Mouse (Mus musculus): Measurements from ENCODE around the gene Havcr2. TPM values are rescaled to one million over a fixed set of nuclear protein-coding genes. Genes with fewer than 3 reads are reported as not detected.

The Havcr2 gene
- polyA plus RNA-seq, 1 experiment = 0.70 TPM

DNA sequence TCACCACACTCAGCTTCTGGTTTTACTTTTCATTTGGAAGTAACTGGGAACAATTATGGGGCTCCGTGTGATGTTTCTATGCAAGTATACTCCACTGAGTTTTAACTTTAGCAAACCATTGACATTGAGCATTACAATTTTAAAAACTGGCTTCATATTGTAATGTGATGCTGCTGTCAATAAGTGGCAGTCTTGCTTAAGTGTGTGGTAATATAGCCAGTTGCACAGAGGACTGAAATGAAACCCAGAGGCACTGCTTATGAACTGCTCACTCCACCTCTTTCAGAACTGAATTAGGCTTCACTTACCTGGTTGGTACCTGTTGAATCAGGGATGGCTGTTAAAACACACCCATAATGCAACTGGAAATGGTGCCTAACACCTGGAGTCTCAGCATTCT is 11.6 kb upstream of the Havcr2 start:
- 96% methylated on average over 1 of the region's 1 CpGs for WGBS
- DNase-seq = no peak
- H3K4me3 ChIP-seq (replicated peaks; ENCODE audit: insufficient read depth, low read depth, low read length) = no peak overlapping the region
- no peak overlapping the region for H3K27ac ChIP-seq (ENCODE audit: insufficient read depth, low read length)
- H3K27me3 ChIP-seq (ENCODE audit: control insufficient read depth, insufficient read depth, low read length) = no peaks in the 10 kb centered on the region
- no peaks in the 10 kb centered on the region; the same call in 1 of the 2 replicates for H3K4me1 ChIP-seq (ENCODE audit: control insufficient read depth, insufficient read depth, low read length)
- TF ChIP-seq CTCF (IDR thresholded peaks at IDR 0.05; ENCODE audit: borderline replicate concordance, insufficient read depth, low read depth, low read length) (no peak), POLR2A (IDR thresholded peaks at IDR 0.05; ENCODE audit: borderline replicate concordance, insufficient read depth, low read length) (no peak)

DNA sequence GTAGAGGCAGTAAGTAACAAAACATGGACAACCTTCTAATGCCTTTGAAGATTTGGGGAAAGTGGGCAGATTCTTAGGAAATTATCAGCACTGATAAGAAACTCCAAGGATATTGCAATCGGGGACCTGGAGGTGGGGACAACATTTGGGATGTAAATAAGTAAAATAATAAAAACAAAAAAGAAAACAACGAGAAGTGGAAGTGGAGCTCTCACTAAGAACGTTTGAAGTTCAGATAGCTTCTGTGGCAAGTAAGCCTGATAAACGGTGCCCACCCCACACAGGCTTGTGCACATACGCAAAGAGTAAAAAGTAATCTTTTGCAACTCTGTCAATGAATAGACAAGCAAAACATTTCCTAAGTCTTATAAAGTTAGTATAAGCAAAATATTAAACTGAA is 10.8 kb upstream of the Havcr2 start:
- Histone ChIP-seq H3K27ac (ENCODE audit: insufficient read depth, low read length) (no peak overlapping the region), H3K27me3 (ENCODE audit: control insufficient read depth, insufficient read depth, low read length) (no peaks in the 10 kb centered on the region), H3K4me3 (replicated peaks; ENCODE audit: insufficient read depth, low read depth, low read length) (no peak overlapping the region), H3K4me1 (ENCODE audit: control insufficient read depth, insufficient read depth, low read length) (no peaks in the 10 kb centered on the region; the same call in 1 of the 2 replicates)
- no peak for DNase-seq
- WGBS = 92% methylated on average over 5 of the region's 5 CpGs
- no peak for TF ChIP-seq POLR2A (IDR thresholded peaks at IDR 0.05; ENCODE audit: borderline replicate concordance, insufficient read depth, low read length)
- no peak for TF ChIP-seq CTCF (IDR thresholded peaks at IDR 0.05; ENCODE audit: borderline replicate concordance, insufficient read depth, low read depth, low read length)

DNA sequence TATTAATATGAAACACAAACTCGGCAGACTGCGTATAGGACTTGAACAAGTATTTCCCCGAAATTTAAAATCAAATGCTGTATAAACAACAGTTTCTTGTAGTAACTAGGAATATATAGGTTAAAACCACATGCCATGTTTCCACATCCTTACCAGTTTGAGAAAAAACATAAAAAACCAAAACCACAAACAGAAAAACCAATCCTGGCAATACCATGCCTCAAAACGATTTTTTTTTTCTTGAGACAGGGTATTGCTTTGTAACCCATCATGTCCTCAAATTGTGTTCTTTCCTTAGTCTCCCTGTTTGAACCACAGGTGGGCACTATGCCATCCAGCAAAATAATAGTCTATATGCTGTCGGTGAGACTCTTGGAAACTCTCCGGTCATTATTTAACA is 8.6 kb upstream of the Havcr2 start:
- 93% methylated on average over 6 of the region's 6 CpGs for WGBS
- TF ChIP-seq CTCF (IDR thresholded peaks at IDR 0.05; ENCODE audit: borderline replicate concordance, insufficient read depth, low read depth, low read length) (no peak), POLR2A (IDR thresholded peaks at IDR 0.05; ENCODE audit: borderline replicate concordance, insufficient read depth, low read length) (no peak)
- no peaks in the 10 kb centered on the region for H3K27me3 ChIP-seq (ENCODE audit: control insufficient read depth, insufficient read depth, low read length)
- DNase-seq = no peak
- no peak overlapping the region for H3K27ac ChIP-seq (ENCODE audit: insufficient read depth, low read length)
- H3K4me3 ChIP-seq (replicated peaks; ENCODE audit: insufficient read depth, low read depth, low read length) = no peak overlapping the region
- H3K4me1 ChIP-seq (ENCODE audit: control insufficient read depth, insufficient read depth, low read length) = no peaks in the 10 kb centered on the region

DNA sequence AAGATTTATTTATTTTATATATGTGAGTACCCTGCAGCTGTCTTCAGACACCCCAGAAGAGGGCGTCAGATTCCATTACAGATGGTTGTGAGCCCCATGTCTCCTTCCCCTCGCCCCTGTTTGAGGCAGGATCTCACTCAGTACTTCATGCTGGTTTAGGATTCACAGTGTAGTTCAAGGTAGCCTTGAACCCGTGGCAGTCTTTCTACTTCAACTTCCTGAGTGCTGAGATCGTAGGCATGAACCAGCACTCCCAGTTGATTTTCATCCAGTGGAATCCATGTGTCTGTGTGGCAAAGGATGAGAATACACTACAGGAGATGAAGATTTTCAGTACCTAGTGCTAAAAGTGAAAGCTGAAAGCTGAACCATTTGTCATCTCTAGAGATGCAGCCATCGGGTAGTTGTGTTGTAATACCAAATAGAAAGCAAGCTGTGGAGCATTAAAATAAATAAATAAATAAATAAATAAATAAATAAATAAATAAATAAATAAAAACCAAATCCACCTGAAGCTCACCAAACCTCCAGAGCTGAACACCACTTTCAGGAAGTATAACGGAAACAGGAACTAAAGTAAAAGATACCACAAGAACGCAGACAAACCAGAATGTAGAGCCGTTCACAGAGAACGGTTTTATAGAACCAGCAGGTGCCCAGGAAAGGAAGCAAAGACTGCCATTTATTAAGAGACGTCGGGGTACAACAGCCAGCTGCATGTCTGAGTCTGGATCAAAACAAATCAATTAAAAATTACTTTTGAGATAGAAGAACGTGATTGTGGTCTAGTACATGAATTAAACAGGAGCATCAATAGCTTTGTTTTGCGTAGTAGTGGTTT is 6.9 kb upstream of the Havcr2 start:
- no peaks in the 10 kb centered on the region for H3K27me3 ChIP-seq (ENCODE audit: control insufficient read depth, insufficient read depth, low read length)
- 82% methylated on average over 13 of the region's 13 CpGs for WGBS
- no peaks in the 10 kb centered on the region for H3K4me1 ChIP-seq (ENCODE audit: control insufficient read depth, insufficient read depth, low read length)
- TF ChIP-seq CTCF (IDR thresholded peaks at IDR 0.05; ENCODE audit: borderline replicate concordance, insufficient read depth, low read depth, low read length) = no peak
- TF ChIP-seq POLR2A (IDR thresholded peaks at IDR 0.05; ENCODE audit: borderline replicate concordance, insufficient read depth, low read length) = no peak
- no peak for DNase-seq
- H3K27ac ChIP-seq (ENCODE audit: insufficient read depth, low read length) = no peak overlapping the region
- H3K4me3 ChIP-seq (replicated peaks; ENCODE audit: insufficient read depth, low read depth, low read length) = no peak overlapping the region

DNA sequence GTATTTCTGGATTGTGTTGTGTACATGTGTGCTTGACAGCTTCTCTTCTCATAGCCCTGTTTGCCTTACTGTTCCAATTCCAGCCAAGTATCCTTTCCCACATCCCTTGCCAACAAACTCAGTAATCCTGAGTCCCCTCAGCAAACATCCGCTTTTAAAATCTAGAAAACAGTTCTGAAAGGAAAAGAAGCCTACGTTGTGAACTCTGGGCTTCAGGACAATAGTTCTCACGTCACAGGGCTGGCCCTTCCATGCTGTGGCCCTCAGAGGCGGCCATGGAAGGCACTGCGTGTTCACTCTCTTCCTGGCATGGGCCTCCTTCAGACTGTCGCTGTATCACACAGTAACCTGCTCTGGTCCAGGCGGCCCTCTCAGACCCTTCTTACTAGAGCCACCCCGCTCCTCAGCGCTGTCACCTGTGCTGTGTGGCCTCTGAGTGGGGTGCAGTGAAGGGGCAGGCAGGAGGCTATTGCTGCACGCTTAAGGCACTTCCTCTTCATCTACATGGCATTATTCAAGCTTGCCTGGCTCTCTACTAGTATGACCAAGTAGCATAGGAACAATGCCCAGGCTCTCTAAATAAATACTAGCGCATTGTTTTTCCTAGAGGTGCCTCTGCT is 5.2 kb upstream of the Havcr2 start:
- Histone ChIP-seq H3K27ac (ENCODE audit: insufficient read depth, low read length) (no peak overlapping the region), H3K4me3 (replicated peaks; ENCODE audit: insufficient read depth, low read depth, low read length) (no peak overlapping the region), H3K4me1 (ENCODE audit: control insufficient read depth, insufficient read depth, low read length) (no peaks in the 10 kb centered on the region), H3K27me3 (ENCODE audit: control insufficient read depth, insufficient read depth, low read length) (no peaks in the 10 kb centered on the region)
- DNase-seq = no peak
- no peak for TF ChIP-seq CTCF (IDR thresholded peaks at IDR 0.05; ENCODE audit: borderline replicate concordance, insufficient read depth, low read depth, low read length)
- TF ChIP-seq POLR2A (IDR thresholded peaks at IDR 0.05; ENCODE audit: borderline replicate concordance, insufficient read depth, low read length) = no peak
- WGBS = 78% methylated on average over 11 of the region's 11 CpGs

DNA sequence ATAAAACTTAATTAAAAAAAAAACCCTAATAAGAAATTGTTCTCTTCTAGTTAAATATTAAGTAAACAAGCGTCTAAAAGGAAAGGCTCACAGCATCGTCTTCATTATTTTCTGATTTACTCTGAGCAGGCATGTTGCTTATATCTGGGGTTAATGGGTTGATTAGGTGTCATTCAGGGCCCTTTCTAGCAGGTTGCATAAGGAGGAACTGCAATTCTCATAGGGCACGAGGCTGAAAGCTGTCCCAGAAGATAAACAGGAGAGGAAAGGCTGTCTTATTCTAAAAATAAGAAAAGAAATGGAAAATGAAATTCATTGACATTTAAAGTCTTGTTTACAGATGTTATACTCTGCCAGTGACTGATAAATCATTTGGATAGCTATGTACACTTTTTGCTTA is 5.2 kb downstream of the Havcr2 start:
- H3K4me3 ChIP-seq (replicated peaks; ENCODE audit: insufficient read depth, low read depth, low read length) = no peak overlapping the region
- no peaks in the 10 kb centered on the region for H3K27me3 ChIP-seq (ENCODE audit: control insufficient read depth, insufficient read depth, low read length)
- TF ChIP-seq CTCF (IDR thresholded peaks at IDR 0.05; ENCODE audit: borderline replicate concordance, insufficient read depth, low read depth, low read length) (no peak), POLR2A (IDR thresholded peaks at IDR 0.05; ENCODE audit: borderline replicate concordance, insufficient read depth, low read length) (no peak)
- no peaks in the 10 kb centered on the region for H3K4me1 ChIP-seq (ENCODE audit: control insufficient read depth, insufficient read depth, low read length)
- WGBS = 87% methylated on average over 3 of the region's 3 CpGs
- DNase-seq = no peak
- H3K27ac ChIP-seq (ENCODE audit: insufficient read depth, low read length) = no peak overlapping the region

DNA sequence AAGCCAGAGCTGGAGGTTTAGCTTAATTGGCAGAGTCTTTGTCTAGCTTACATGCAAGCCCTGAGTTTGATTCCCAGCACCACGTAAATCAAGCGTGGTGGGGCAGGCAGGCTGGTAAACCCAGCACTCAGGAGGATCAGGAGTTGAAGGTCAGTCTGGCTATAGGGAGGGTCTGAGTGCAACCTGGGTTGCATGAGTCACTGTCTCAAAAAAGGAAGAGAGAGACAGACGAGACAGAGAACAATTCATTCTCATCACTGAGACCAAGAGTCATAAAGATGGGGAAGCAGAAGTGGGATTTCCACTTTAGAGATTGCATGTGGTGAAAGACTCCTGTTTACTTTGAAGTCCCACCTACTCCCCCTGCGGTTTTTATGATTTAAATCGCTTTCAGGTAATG is 6.6 kb downstream of the Havcr2 start:
- TF ChIP-seq CTCF (IDR thresholded peaks at IDR 0.05; ENCODE audit: borderline replicate concordance, insufficient read depth, low read depth, low read length) (no peak), POLR2A (IDR thresholded peaks at IDR 0.05; ENCODE audit: borderline replicate concordance, insufficient read depth, low read length) (no peak)
- no peak for DNase-seq
- H3K4me1 ChIP-seq (ENCODE audit: control insufficient read depth, insufficient read depth, low read length) = no peaks in the 10 kb centered on the region
- no peak overlapping the region for H3K27ac ChIP-seq (ENCODE audit: insufficient read depth, low read length)
- no peaks in the 10 kb centered on the region for H3K27me3 ChIP-seq (ENCODE audit: control insufficient read depth, insufficient read depth, low read length)
- 85% methylated on average over 5 of the region's 5 CpGs for WGBS
- no peak overlapping the region for H3K4me3 ChIP-seq (replicated peaks; ENCODE audit: insufficient read depth, low read depth, low read length)

DNA sequence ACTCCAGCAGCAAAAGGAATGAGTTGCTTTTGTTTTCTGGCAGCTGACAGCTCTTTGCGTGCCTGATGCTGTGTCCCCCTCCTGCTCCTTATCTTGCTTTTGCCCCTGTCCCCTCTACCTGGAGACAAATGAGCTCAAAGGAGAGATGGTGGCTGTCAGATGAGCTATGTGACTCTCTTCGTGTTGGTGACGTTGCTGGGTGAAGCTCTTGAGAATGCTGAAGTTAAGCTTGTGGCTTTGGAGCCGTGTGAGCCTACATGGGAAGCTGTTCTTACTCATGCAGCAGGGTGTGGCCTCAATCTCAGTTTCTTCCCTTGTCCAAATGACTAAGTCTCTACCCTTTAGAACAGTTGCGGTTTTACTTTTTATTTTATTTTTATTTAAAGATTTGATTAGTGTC is 7.2 kb downstream of the Havcr2 start:
- WGBS = 67% methylated on average over 5 of the region's 5 CpGs

More for the DNA sequence above, 7.2 kb downstream of the Havcr2 start:
- Histone ChIP-seq H3K27me3 (ENCODE audit: control insufficient read depth, insufficient read depth, low read length) (no peaks in the 10 kb centered on the region), H3K4me3 (replicated peaks; ENCODE audit: insufficient read depth, low read depth, low read length) (no peak overlapping the region), H3K4me1 (ENCODE audit: control insufficient read depth, insufficient read depth, low read length) (no peaks in the 10 kb centered on the region), H3K27ac (ENCODE audit: insufficient read depth, low read length) (no peak overlapping the region)
- TF ChIP-seq POLR2A (IDR thresholded peaks at IDR 0.05; ENCODE audit: borderline replicate concordance, insufficient read depth, low read length) (no peak), CTCF (IDR thresholded peaks at IDR 0.05; ENCODE audit: borderline replicate concordance, insufficient read depth, low read depth, low read length) (no peak)
- no peak for DNase-seq

Data from cerebellum, adult 2 months (tissue).